Comparison of ENCODE assay signal across 11 mouse cellular contexts in genomic region chr14:22089866-22090470, GRCm38 (mm10).
DNase-seq lines count a peak whose midpoint lies in the region; ATAC-seq lines count a peak whose summit lies in the region.
"Had no signal": no experiment of that assay in that cellular context is flagged by ENCODE, and none has a peak within 500 bp of the region (broad histone marks: within the 10 kb centered on the region; RNA-seq: fewer than 3 reads in every experiment).

No protein-coding gene starts in this region.

- peak; percentile 26 for DNase-seq in midbrain, embryonic 11.5 days (ENCODE audit: low spot score, missing footprints)
- no peak for DNase-seq in spleen, postnatal 10 days (ENCODE audit: low spot score in 2 of 2)
- no peak for DNase-seq in left cerebral cortex, postnatal 4 days
- no peak for DNase-seq in thymus, postnatal 14 days
- DNase-seq: cerebellum, adult 2 months; retina, postnatal 1 day had no signal

- H3K4me3 ChIP-seq in midbrain, embryonic 11.5 days (ENCODE audit: low read depth, low read length), result no peak overlapping the region
- H3K4me3 ChIP-seq in midbrain, embryonic 15.5 days, result no peak overlapping the region
- no peak overlapping the region for H3K4me3 ChIP-seq in hindbrain, embryonic 16.5 days (ENCODE audit: low read length)
- no peak overlapping the region for H3K4me3 ChIP-seq in limb, embryonic 13.5 days
- H3K4me3 ChIP-seq in stomach, embryonic 16.5 days (replicated peaks; ENCODE audit: low read length), result no peak overlapping the region

- H3K27ac ChIP-seq in midbrain, embryonic 11.5 days (ENCODE audit: low read depth, low read length), result no peak overlapping the region
- H3K27ac ChIP-seq in midbrain, embryonic 15.5 days, result no peak overlapping the region
- 0 out of 2 replicates have a peak overlapping the region, but pooled peaks have one; percentile 15 for H3K27ac ChIP-seq in hindbrain, embryonic 16.5 days (ENCODE audit: low read depth, low read length)
- H3K27ac ChIP-seq in limb, embryonic 13.5 days, result no peak overlapping the region
- H3K27ac ChIP-seq in stomach, embryonic 16.5 days (ENCODE audit: low read length), result peak overlapping the region; percentile 78

- intact Hi-C loops in left cerebral cortex, postnatal 4 days (cut with DNase I), result no loop called here

- H3K9me3 ChIP-seq in midbrain, embryonic 11.5 days (ENCODE audit: control insufficient read depth, low read length), result no peaks in the 10 kb centered on the region; the same call in 1 of the 2 replicates
- H3K9me3 ChIP-seq in midbrain, embryonic 15.5 days, result no peaks in the 10 kb centered on the region
- no peaks in the 10 kb centered on the region for H3K9me3 ChIP-seq in hindbrain, embryonic 16.5 days (ENCODE audit: control insufficient read depth, low read length)
- peaks cover 16% of the 10 kb centered on the region for H3K9me3 ChIP-seq in limb, embryonic 13.5 days
- no peaks in the 10 kb centered on the region for H3K9me3 ChIP-seq in stomach, embryonic 16.5 days (replicated peaks; ENCODE audit: control insufficient read depth, low read length)

- H3K9ac ChIP-seq in midbrain, embryonic 11.5 days (ENCODE audit: low read length), result no peak overlapping the region
- H3K9ac ChIP-seq in midbrain, embryonic 15.5 days, result no peak overlapping the region
- no peak overlapping the region for H3K9ac ChIP-seq in hindbrain, embryonic 16.5 days (ENCODE audit: low read depth, low read length)
- H3K9ac ChIP-seq in limb, embryonic 13.5 days, result no peak overlapping the region
- H3K9ac ChIP-seq in stomach, embryonic 16.5 days (ENCODE audit: low read length), result no peak overlapping the region

- peaks cover 5% of the 10 kb centered on the region; the same call in 1 of the 2 replicates for H3K4me1 ChIP-seq in midbrain, embryonic 11.5 days (ENCODE audit: control insufficient read depth, insufficient read depth, low read length)
- peaks cover 9% of the 10 kb centered on the region; the same call in 1 of the 2 replicates for H3K4me1 ChIP-seq in midbrain, embryonic 15.5 days
- H3K4me1 ChIP-seq in hindbrain, embryonic 16.5 days (ENCODE audit: control insufficient read depth, insufficient read depth, low read depth, low read length), result peaks cover 12% of the 10 kb centered on the region
- peaks cover 46% of the 10 kb centered on the region for H3K4me1 ChIP-seq in limb, embryonic 13.5 days
- peaks cover 42% of the 10 kb centered on the region for H3K4me1 ChIP-seq in stomach, embryonic 16.5 days (ENCODE audit: control insufficient read depth, insufficient read depth, low read length)

- no peak overlapping the region for H3K4me2 ChIP-seq in midbrain, embryonic 11.5 days
- H3K4me2 ChIP-seq in midbrain, embryonic 15.5 days, result no peak overlapping the region
- no peak overlapping the region for H3K4me2 ChIP-seq in hindbrain, embryonic 16.5 days (ENCODE audit: low read length)
- peak overlapping the region; percentile 30 for H3K4me2 ChIP-seq in limb, embryonic 13.5 days (replicated peaks)
- 0 out of 2 replicates have a peak overlapping the region, but pooled peaks have one; percentile 11 for H3K4me2 ChIP-seq in stomach, embryonic 16.5 days (ENCODE audit: low read depth, low read length)

- H3K36me3 ChIP-seq in midbrain, embryonic 11.5 days (ENCODE audit: control insufficient read depth, insufficient read depth, low read length), result no peaks in the 10 kb centered on the region
- H3K36me3 ChIP-seq in midbrain, embryonic 15.5 days (replicated peaks), result no peaks in the 10 kb centered on the region
- H3K36me3 ChIP-seq in hindbrain, embryonic 16.5 days (ENCODE audit: control insufficient read depth, insufficient read depth, low read length), result no peaks in the 10 kb centered on the region
- no peaks in the 10 kb centered on the region for H3K36me3 ChIP-seq in limb, embryonic 13.5 days
- H3K36me3 ChIP-seq in stomach, embryonic 16.5 days (ENCODE audit: control insufficient read depth, insufficient read depth, low read length), result no peaks in the 10 kb centered on the region

- no peak for ATAC-seq in midbrain, embryonic 11.5 days (ENCODE audit: low FRiP score)
- no peak for ATAC-seq in midbrain, embryonic 15.5 days (replicated peaks)
- ATAC-seq in hindbrain, embryonic 16.5 days, result no peak
- ATAC-seq in limb, embryonic 13.5 days (ENCODE audit: low FRiP score, low read depth), result no peak
- ATAC-seq in stomach, embryonic 16.5 days (ENCODE audit: insufficient read depth, low FRiP score), result peak; percentile 52; the same call in 1 of the 2 replicates

- no peaks in the 10 kb centered on the region for H3K27me3 ChIP-seq in midbrain, embryonic 11.5 days (ENCODE audit: control insufficient read depth, insufficient read depth, low read length)
- no peaks in the 10 kb centered on the region for H3K27me3 ChIP-seq in midbrain, embryonic 15.5 days (replicated peaks)
- no peaks in the 10 kb centered on the region for H3K27me3 ChIP-seq in hindbrain, embryonic 16.5 days (replicated peaks; ENCODE audit: control insufficient read depth, insufficient read depth, low read length)
- H3K27me3 ChIP-seq in limb, embryonic 13.5 days, result peaks cover 27% of the 10 kb centered on the region
- H3K27me3 ChIP-seq in stomach, embryonic 16.5 days (ENCODE audit: control insufficient read depth, insufficient read depth, low read length), result no peaks in the 10 kb centered on the region
- H3K27me3 ChIP-seq: CH12.LX had no signal

- WGBS in midbrain, embryonic 11.5 days, result 84% methylated on average over 8 of the region's 8 CpGs
- WGBS in midbrain, embryonic 15.5 days, result 63% methylated on average over 8 of the region's 8 CpGs
- WGBS in hindbrain, embryonic 16.5 days, result 49% methylated on average over 8 of the region's 8 CpGs
- 21% methylated on average over 8 of the region's 8 CpGs for whole genome bisulfite sequencing in limb, embryonic 13.5 days
- 25% methylated on average over 8 of the region's 8 CpGs for WGBS in stomach, embryonic 16.5 days

Comparison
In these comparisons a context has a peak if more than half of its experiments do, and no peak if none do; other contexts are left out.
1. H3K27ac ChIP-seq: peak in hindbrain, embryonic 16.5 days (single experiment) and stomach, embryonic 16.5 days (single experiment); none in midbrain, embryonic 11.5 days (single experiment), midbrain, embryonic 15.5 days (single experiment) and limb, embryonic 13.5 days (single experiment).
2. H3K4me2 ChIP-seq: peak in limb, embryonic 13.5 days (single experiment) and stomach, embryonic 16.5 days (single experiment); none in midbrain, embryonic 11.5 days (single experiment), midbrain, embryonic 15.5 days (single experiment) and hindbrain, embryonic 16.5 days (single experiment).